Mouse (Mus musculus) heart, postnatal 0 days (tissue): Measurements from ENCODE around the gene Anks1b.

Experiments
- CTCF ChIP-seq: IDR thresholded peaks from 2 replicates; pipeline ENCODE4 v1.5.1; 2016; ENCODE audit warnings: antibody characterized with exemption, control low read depth, low read depth
- EP300 ChIP-seq: IDR thresholded peaks from 2 replicates; pipeline ENCODE4 v1.6.1; 2016; ENCODE audit warnings: antibody characterized with exemption, low read depth

DNA sequence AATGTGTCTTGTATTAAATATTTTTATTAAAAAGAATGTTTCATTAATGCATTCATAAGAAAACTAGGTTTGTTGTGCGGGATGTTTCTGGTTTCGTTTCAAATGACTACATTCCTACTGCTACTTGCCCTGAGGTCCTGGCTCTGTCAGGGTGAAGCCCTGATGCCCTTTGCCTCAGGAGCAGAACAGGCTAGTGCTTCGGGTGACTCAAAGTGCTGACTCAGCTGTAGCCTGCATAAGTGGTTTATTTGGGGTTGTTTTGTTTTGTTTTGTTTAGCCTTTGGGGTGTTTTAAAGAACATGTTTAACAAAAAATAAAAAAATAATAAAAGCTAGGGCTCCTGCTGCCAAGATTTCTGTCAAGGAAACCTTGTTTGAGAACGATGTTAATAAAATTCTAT is 1097.3 kb downstream of the Anks1b start:
- TF ChIP-seq CTCF (no peak), EP300 (no peak)
